Mouse (Mus musculus) heart, postnatal 25 days (tissue): ENCODE results near the gene Armc12. TPM values are rescaled to one million over a fixed set of nuclear protein-coding genes. Genes with fewer than 3 reads are reported as not detected.
A peak's percentile ranks its signal among the peaks of the same experiment; 100 is the strongest.

Source experiments
- DNase-seq: peaks from one replicate; pipeline ENCODE4 v3.0.0; 2022; ENCODE audit warnings: low spot score
- intact Hi-C: fragments of 180-260 bp; cut with DNase I; formaldehyde crosslinking; loops from one replicate; pipeline ENCODE4 v1.15.1; 2025
- total RNA-seq, 2 experiments: library from RNA; stranded (reverse); gene quantifications; 2 replicates each; pipeline ENCODE4 v1.2.3; 2021

Armc12 gene
- not detected for total RNA-seq

- intact Hi-C loops = no loop called here
Measured at GRCm38 (mm10) chr17:28530506-28530905, at the start of gene Armc12. Armc12 (plus strand) TSS chr17:28530806.

GRCm38 (mm10) chr17:28484704-28485445 lies 45.7 kb upstream of the Armc12 start:
- intact Hi-C loops = loop anchor here (2.0 to 5.0 kb wide), 2 partner anchors 38 to 78 kb away; no protein-coding TSS in a partner anchor
- no peak for DNase-seq

More at GRCm38 (mm10) chr17:28530506-28530905, at the start of gene Armc12:
- no peak for DNase-seq

GRCm38 (mm10) chr17:28485446-28485948 lies 45.1 kb upstream of the Armc12 start:
- peak; percentile 21 for DNase-seq

GRCm38 (mm10) chr17:28485977-28486400 lies 44.6 kb upstream of the Armc12 start:
- peak; percentile 98 for DNase-seq
- intact Hi-C loops = loop anchor here (2.0 kb wide), 1 partner anchor 37 kb away; no protein-coding TSS in a partner anchor

More at GRCm38 (mm10) chr17:28485446-28485948, 45.1 kb upstream of the Armc12 start:
- intact Hi-C loops = loop anchor here (2.0 kb wide), 1 partner anchor 37 kb away; no protein-coding TSS in a partner anchor

GRCm38 (mm10) chr17:28486720-28487119 lies 43.9 kb upstream of the Armc12 start:
- DNase-seq = no peak
- intact Hi-C loops = no loop called here

- intact Hi-C loops = no loop called here
- no peak for DNase-seq
Measured at GRCm38 (mm10) chr17:28487584-28488257, 42.9 kb upstream of the Armc12 start.

GRCm38 (mm10) chr17:28488258-28489013 lies 42.2 kb upstream of the Armc12 start:
- intact Hi-C loops = no loop called here
- no peak for DNase-seq

- no peak for DNase-seq
- intact Hi-C loops = no loop called here
Measured at GRCm38 (mm10) chr17:28491035-28491770, 39.4 kb upstream of the Armc12 start.

GRCm38 (mm10) chr17:28495832-28496231 lies 34.8 kb upstream of the Armc12 start:
- no peak for DNase-seq
- intact Hi-C loops = no loop called here

- intact Hi-C loops = no loop called here
- no peak for DNase-seq
Measured at GRCm38 (mm10) chr17:28499190-28499589, 31.4 kb upstream of the Armc12 start.

GRCm38 (mm10) chr17:28500465-28500864 lies 30.1 kb upstream of the Armc12 start:
- intact Hi-C loops = no loop called here

GRCm38 (mm10) chr17:28502196-28502821 lies 28.3 kb upstream of the Armc12 start:
- intact Hi-C loops = no loop called here
- peak; percentile 76 for DNase-seq

More at GRCm38 (mm10) chr17:28500465-28500864, 30.1 kb upstream of the Armc12 start:
- DNase-seq = no peak

- no peak for DNase-seq
- intact Hi-C loops = no loop called here
Measured at GRCm38 (mm10) chr17:28504182-28504581, 26.4 kb upstream of the Armc12 start.

GRCm38 (mm10) chr17:28505591-28505990 lies 25.0 kb upstream of the Armc12 start:
- no peak for DNase-seq
- intact Hi-C loops = no loop called here

- no peak for DNase-seq
- intact Hi-C loops = no loop called here
Measured at GRCm38 (mm10) chr17:28506895-28507294, 23.7 kb upstream of the Armc12 start.

- intact Hi-C loops = no loop called here
- DNase-seq = no peak
Measured at GRCm38 (mm10) chr17:28507496-28507895, 23.1 kb upstream of the Armc12 start.

- DNase-seq = peak; percentile 34
- intact Hi-C loops = no loop called here
Measured at GRCm38 (mm10) chr17:28510445-28511342, 19.9 kb upstream of the Armc12 start.
